Mouse (Mus musculus): ENCODE measurements around the gene Ncor1.

The Ncor1 gene

GRCm38 (mm10) chr11:62266466-62267214, 191.7 kb downstream of the Ncor1 start:
- no peak for DNase-seq (ENCODE audit: low spot score in 2 of 2)
